Mouse (Mus musculus) stomach, postnatal 0 days (tissue): ENCODE measurements around the gene Zfand5.

Experiments used
- CTCF ChIP-seq: IDR thresholded peaks from 2 replicates; pipeline ENCODE4 v1.5.1; 2016; ENCODE audit warnings: antibody characterized with exemption, low read depth, mild to moderate bottlenecking, moderate library complexity
- EP300 ChIP-seq: optimal IDR thresholded peaks from 2 replicates; pipeline ENCODE3; 2016; ENCODE audit warnings: antibody characterized with exemption

- TF ChIP-seq CTCF, result no peak
- no peak for TF ChIP-seq EP300
These were observed 892 bp upstream of the Zfand5 start for GRCm38 (mm10) chr19:21271186-21271585.
